Mouse (Mus musculus) forebrain, embryonic 16.5 days (tissue): Measurements from ENCODE around the gene Pex14. TPM values are rescaled to one million over a fixed set of nuclear protein-coding genes. Genes with fewer than 3 reads are reported as not detected.
A peak's percentile ranks its signal among the peaks of the same experiment; 100 is the strongest.

Experiments used
- ATAC-seq: fragments of 200-750 bp; cut with Nextera tagmentation; 2 replicates; pipeline ENCODE4 v1.8.0; 2017; ENCODE audit warnings: mild to moderate bottlenecking, moderate library complexity
- H3K27ac ChIP-seq: fragments of 300-500 bp; sonication (generic); 2 replicates; pipeline ENCODE4 v1.5.1; 2014; ENCODE audit warnings: low read length, control low read depth
- H3K27me3 ChIP-seq: fragments of 300-500 bp; sonication (generic); replicated peaks from 2 replicates; pipeline ENCODE4 v1.6.1; 2014; ENCODE audit warnings: low read length; ENCODE audit not compliant: control insufficient read depth, insufficient read depth
- H3K36me3 ChIP-seq: fragments of 300-500 bp; sonication (generic); 2 replicates; pipeline ENCODE4 v1.6.1; 2014; ENCODE audit not compliant: control insufficient read depth, insufficient read depth
- H3K4me1 ChIP-seq: fragments of 300-500 bp; sonication (generic); replicated peaks from 2 replicates; pipeline ENCODE4 v1.6.1; 2014; ENCODE audit warnings: low read length; ENCODE audit not compliant: control insufficient read depth, insufficient read depth
- H3K4me2 ChIP-seq: fragments of 300-500 bp; sonication (generic); 2 replicates; pipeline ENCODE4 v1.6.1; 2014; ENCODE audit warnings: mild to moderate bottlenecking, low read length, control low read depth
- H3K4me3 ChIP-seq: fragments of 300-500 bp; sonication (generic); replicated peaks from 2 replicates; pipeline ENCODE4 v1.5.1; 2014; ENCODE audit warnings: mild to moderate bottlenecking, low read length, control low read depth
- H3K9ac ChIP-seq: fragments of 300-500 bp; sonication (generic); replicated peaks from 2 replicates; pipeline ENCODE4 v1.6.1; 2014; ENCODE audit warnings: low read depth, low read length, control low read depth
- H3K9me3 ChIP-seq: fragments of 300-500 bp; sonication (generic); 2 replicates; pipeline ENCODE4 v1.6.1; 2016; ENCODE audit warnings: low read length; ENCODE audit not compliant: control insufficient read depth
- WGBS: fragments of 180-500 bp; shearing (Covaris S2); extraction: QIAGEN DNeasy Blood & Tissue Kit; methylation state at CpG from one replicate; pipeline ENCODE4 v1.1.7; 2014; 5-methylcytosine and 5-hydroxymethylcytosine counted together
- polyA plus RNA-seq: library from polyadenylated mRNA; unstranded; fragments of >200 nt; fragmentation: Nextera tagmentation; extraction: Ambion mirVana; gene quantifications from 2 replicates; pipeline ENCODE4 v1.2.1, GENCODE M21; 2015

Pex14 gene
- polyA plus RNA-seq, 1 experiment from 2014 or later: 56.9 TPM

DNA sequence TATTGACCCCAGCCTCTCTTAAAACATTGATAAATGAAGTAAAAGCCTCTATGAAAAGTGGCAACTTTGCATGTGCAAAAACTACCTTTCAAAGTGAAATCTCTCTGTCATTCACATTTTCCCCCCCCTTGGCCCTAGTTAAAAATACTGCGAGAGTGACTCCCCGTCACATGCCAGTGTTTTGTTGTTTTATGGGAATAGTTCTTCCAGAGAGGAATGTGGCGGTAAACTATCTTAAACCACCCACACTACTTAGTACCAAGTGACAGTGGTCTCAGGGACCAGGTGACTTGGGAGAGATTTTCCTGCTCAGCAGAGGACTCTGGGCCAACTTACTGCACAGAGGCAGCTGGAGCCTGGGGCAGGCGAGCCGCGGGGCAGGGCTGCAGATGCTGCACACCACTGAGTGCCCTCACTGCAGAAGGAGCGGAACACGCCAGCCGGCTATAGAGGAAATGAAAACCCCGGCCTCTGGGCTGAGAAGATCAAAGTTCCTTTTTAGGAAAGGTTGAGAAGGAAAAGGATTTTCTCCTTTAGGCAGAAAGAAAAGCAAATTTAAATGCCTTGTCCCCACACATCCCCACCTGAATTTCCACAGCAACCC lies 50.9 kb downstream of the Pex14 start:
- Histone ChIP-seq H3K9me3 (no peaks in the 10 kb centered on the region), H3K27me3 (no peaks in the 10 kb centered on the region), H3K4me3 (no peak overlapping the region), H3K4me2 (no peak overlapping the region), H3K4me1 (peaks cover 20% of the 10 kb centered on the region), H3K9ac (no peak overlapping the region), H3K27ac (no peak overlapping the region), H3K36me3 (no peaks in the 10 kb centered on the region)
- 25% methylated on average over 10 of the region's 10 CpGs for WGBS
- ATAC-seq: 0 out of 2 replicates have a peak, but pooled peaks have one; percentile 31

DNA sequence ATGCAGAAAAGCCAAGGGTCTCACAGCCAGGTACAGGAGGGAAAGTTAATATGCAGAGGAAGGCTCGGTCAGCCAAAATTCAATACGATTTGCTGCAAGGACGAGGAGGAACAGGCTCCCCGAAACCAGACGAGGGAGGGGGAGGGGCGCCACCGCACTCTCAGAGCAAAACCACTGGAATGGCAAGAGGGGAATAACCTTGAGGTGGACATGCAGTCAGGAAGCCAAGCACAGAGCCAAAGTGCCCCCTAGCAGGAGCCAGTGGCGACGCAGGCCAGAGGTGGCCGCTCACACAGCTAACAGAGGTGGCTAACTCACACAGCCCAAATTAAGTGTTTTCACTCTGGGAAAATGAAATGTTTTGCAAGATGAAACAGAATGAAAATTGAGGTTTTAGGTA lies 52.3 kb downstream of the Pex14 start:
- H3K4me1 ChIP-seq: peaks cover 20% of the 10 kb centered on the region
- H3K4me2 ChIP-seq: no peak overlapping the region
- H3K36me3 ChIP-seq: no peaks in the 10 kb centered on the region
- ATAC-seq: no peak
- no peak overlapping the region for H3K27ac ChIP-seq
- H3K27me3 ChIP-seq: no peaks in the 10 kb centered on the region
- H3K4me3 ChIP-seq: no peak overlapping the region
- 22% methylated on average over 10 of the region's 10 CpGs for WGBS
- no peak overlapping the region for H3K9ac ChIP-seq
- no peaks in the 10 kb centered on the region for H3K9me3 ChIP-seq

DNA sequence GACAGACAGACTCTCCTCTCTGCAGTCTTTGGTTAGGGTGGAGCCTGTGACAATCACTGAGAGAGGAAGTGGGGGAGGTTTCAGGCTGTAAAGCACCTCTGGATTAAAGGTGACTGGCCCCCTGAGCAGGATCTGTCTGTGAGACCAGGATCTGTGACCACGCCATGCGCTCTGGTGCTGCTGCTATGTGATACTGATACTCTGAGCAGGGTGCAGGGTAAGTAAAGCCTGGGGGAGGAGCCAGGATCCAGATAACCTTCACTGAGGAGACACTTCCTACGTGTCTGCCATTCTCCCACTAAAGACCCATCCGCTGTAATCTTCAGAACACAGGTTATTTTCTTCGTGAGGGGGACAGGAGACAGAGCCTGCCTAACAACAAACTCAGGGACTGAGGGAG lies 53.8 kb downstream of the Pex14 start:
- H3K27me3 ChIP-seq: no peaks in the 10 kb centered on the region
- WGBS: 76% methylated on average over 5 of the region's 5 CpGs
- ATAC-seq: no peak
- H3K27ac ChIP-seq: no peak overlapping the region
- H3K4me3 ChIP-seq: no peak overlapping the region
- no peak overlapping the region for H3K4me2 ChIP-seq
- H3K9ac ChIP-seq: no peak overlapping the region
- peaks cover 20% of the 10 kb centered on the region for H3K4me1 ChIP-seq
- H3K9me3 ChIP-seq: no peaks in the 10 kb centered on the region
- H3K36me3 ChIP-seq: no peaks in the 10 kb centered on the region

DNA sequence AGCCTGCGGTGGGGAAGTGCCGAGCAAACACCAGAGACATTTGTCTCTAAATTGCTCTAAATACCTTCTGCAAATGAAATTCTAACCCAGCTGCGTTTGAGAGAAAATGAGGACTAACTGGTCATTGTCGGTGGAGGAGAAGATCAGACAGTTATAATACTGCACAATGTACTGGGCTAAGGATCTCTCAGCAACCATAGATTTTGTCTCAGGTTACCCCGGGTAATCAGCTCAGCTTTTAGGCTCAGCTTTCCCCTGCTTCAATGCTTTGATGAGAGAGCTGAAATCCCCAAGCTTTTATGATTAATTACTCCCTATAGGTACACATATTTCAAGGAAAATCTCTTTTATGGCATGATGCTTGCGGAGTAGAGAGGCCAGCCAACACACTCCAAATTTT lies 59.4 kb downstream of the Pex14 start:
- 43% methylated on average over 6 of the region's 6 CpGs for WGBS

DNA sequence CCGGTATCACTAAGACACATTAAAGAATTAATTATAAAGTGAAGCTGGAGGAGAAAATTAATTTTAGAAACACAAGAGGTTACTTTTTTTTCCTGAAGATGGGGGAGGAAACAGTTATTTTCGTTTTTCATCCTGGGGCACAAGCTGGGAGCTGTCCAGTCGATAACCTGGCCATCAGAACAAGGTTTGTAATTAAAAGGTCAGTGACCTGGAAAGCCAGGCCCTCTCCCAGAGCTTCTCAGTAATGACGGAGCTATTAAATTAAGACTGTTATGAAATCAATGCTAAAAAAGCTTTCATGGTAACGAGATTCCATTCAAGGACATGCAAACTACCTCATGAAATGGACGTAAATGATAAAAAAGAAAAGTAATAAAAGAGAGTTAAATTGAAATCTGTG lies 62.0 kb downstream of the Pex14 start:
- Histone ChIP-seq H3K4me1 (peaks cover 8% of the 10 kb centered on the region), H3K4me2 (no peak overlapping the region), H3K27me3 (no peaks in the 10 kb centered on the region), H3K9me3 (no peaks in the 10 kb centered on the region), H3K4me3 (no peak overlapping the region), H3K9ac (no peak overlapping the region), H3K27ac (no peak overlapping the region), H3K36me3 (no peaks in the 10 kb centered on the region)
- 49% methylated on average over 6 of the region's 6 CpGs for WGBS
- ATAC-seq: no peak

More for the DNA sequence above, 59.4 kb downstream of the Pex14 start:
- Histone ChIP-seq H3K27me3 (no peaks in the 10 kb centered on the region), H3K27ac (no peak overlapping the region; the same call in 1 of the 2 replicates), H3K36me3 (no peaks in the 10 kb centered on the region), H3K9ac (no peak overlapping the region), H3K9me3 (no peaks in the 10 kb centered on the region), H3K4me1 (peaks cover 8% of the 10 kb centered on the region), H3K4me2 (no peak overlapping the region), H3K4me3 (no peak overlapping the region)
- ATAC-seq: no peak

DNA sequence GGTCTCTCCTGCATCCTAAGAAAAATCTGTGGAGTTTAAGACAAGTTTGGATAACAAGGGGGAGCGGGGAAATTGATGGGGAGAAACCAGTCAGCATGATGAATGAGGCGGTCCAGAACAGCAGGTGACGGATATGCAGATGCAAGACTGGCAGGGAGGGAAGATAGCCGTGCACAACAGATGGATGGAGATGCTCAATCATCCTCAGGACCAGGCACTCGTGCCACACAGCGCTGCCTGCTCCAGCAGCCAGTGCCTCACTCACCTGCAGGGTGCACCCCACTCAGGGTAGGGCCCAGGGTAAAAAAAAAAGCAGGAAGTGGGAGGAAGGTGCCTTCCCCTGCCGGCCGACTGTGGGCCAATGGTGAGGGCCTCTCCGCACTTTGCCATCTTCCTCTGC lies 63.1 kb downstream of the Pex14 start:
- Histone ChIP-seq H3K9ac (no peak overlapping the region), H3K36me3 (no peaks in the 10 kb centered on the region), H3K27ac (no peak overlapping the region), H3K27me3 (no peaks in the 10 kb centered on the region), H3K4me3 (no peak overlapping the region), H3K4me1 (peaks cover 8% of the 10 kb centered on the region), H3K4me2 (no peak overlapping the region), H3K9me3 (no peaks in the 10 kb centered on the region)
- ATAC-seq: no peak
- 51% methylated on average over 9 of the region's 9 CpGs for WGBS

DNA sequence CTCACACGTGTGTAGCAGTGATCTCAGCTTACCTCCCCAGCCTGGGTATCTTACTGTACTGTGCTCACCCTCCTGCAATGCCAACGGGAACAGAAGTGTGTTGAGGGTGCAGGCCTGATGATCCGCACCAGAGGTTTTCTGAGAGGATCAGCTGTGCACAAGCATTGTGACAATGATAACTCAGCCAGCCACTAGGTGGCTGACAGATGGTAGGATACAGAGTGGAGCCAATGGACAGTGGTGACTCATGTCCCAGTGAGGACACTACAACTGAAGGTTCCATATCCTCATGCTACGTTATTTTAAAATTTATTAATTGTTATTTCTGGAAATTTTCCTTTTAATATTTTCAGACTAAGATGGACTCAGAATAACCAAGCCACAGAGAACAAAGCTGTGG lies 68.2 kb downstream of the Pex14 start:
- Histone ChIP-seq H3K27me3 (no peaks in the 10 kb centered on the region), H3K4me3 (no peak overlapping the region), H3K36me3 (no peaks in the 10 kb centered on the region), H3K27ac (no peak overlapping the region), H3K9me3 (no peaks in the 10 kb centered on the region), H3K4me2 (no peak overlapping the region), H3K9ac (no peak overlapping the region), H3K4me1 (no peaks in the 10 kb centered on the region; the same call in 1 of the 2 replicates)
- 79% methylated on average over 4 of the region's 4 CpGs for WGBS
- ATAC-seq: no peak

DNA sequence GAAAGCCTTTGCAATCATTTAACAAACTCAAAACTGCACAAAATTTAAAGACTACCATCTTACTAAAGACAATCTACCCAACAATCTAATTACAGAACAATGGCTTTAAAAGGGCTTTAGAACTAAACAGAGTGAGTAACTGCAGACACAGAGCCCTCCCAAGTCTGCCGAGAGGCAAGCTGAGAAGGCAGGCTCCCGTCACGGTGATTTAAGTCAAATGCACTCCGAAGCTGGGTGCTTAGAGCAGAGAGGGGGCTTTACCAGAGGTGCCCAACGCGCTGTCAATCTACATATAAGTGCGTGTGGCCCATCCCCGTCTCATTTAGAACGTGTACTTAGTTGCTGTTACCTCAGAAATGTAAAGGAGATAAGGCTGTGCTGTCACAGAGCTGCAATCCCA lies 72.1 kb downstream of the Pex14 start:
- 57% methylated on average over 9 of the region's 9 CpGs for WGBS
- Histone ChIP-seq H3K9ac (no peak overlapping the region), H3K27ac (no peak overlapping the region), H3K4me3 (no peak overlapping the region), H3K4me2 (no peak overlapping the region), H3K36me3 (no peaks in the 10 kb centered on the region), H3K4me1 (peaks cover 4% of the 10 kb centered on the region; the same call in 1 of the 2 replicates), H3K9me3 (no peaks in the 10 kb centered on the region), H3K27me3 (no peaks in the 10 kb centered on the region)
- ATAC-seq: no peak

DNA sequence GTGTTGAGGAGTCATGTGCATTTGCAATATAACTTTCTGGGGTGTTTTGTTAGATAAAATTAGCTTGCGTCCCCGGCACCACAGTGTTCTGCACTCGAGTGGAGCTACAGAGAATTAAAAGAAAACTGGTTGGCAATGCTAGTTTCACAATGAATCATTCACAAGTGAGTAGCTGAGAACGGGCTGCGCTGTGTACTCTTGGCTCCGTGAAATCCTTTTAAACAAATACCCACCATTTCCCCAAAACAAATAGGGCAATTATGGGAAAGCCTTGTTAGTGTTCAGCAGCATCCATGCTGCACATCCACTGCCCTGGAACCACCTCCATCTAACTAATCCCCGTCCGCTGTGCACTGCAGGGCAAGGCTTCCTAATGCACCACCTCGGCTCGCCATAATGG lies 74.4 kb downstream of the Pex14 start:
- Histone ChIP-seq H3K4me3 (no peak overlapping the region), H3K27me3 (no peaks in the 10 kb centered on the region), H3K4me2 (no peak overlapping the region), H3K9ac (no peak overlapping the region), H3K4me1 (peaks cover 4% of the 10 kb centered on the region; the same call in 1 of the 2 replicates), H3K27ac (no peak overlapping the region), H3K36me3 (no peaks in the 10 kb centered on the region), H3K9me3 (no peaks in the 10 kb centered on the region)
- 20% methylated on average over 10 of the region's 10 CpGs for WGBS
- ATAC-seq: no peak

DNA sequence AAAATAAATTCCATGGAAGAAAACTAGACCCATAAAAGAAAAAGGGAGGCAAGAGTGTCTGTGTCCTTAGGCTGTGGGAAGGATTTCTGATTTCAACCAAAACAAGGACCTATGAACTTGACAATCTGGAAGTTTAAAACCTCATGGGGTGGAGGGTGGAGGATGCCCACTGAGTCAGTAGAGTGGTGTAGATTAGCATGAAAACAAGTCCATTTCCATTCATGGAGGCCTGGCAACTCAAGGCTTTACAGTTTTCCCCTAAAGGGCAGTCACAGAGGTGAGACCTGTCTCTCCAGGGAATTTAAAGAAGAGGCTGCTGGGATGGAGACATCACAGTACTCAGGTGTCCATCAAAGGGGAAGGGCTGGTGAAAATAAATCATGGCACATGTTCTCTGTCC lies 78.7 kb downstream of the Pex14 start:
- H3K27me3 ChIP-seq: no peaks in the 10 kb centered on the region
- H3K36me3 ChIP-seq: no peaks in the 10 kb centered on the region
- H3K27ac ChIP-seq: no peak overlapping the region
- H3K9me3 ChIP-seq: no peaks in the 10 kb centered on the region
- no peak for ATAC-seq
- H3K4me1 ChIP-seq: peaks cover 4% of the 10 kb centered on the region; the same call in 1 of the 2 replicates
- H3K4me3 ChIP-seq: no peak overlapping the region
- H3K9ac ChIP-seq: no peak overlapping the region
- no peak overlapping the region for H3K4me2 ChIP-seq
